23 mouse cellular contexts compared by ENCODE assay signal in genomic region chr6:43353446-43353845, GRCm38 (mm10). TPM values are rescaled to one million over a fixed set of nuclear protein-coding genes. Genes with fewer than 3 reads are reported as not detected.
"Had no signal": no experiment of that assay in that cellular context is flagged by ENCODE, and none has a peak within 500 bp of the region (broad histone marks: within the 10 kb centered on the region; RNA-seq: fewer than 3 reads in every experiment).

No protein-coding gene starts in this region.

- H3K4me3 ChIP-seq: kidney, embryonic 15.5 days; limb, embryonic 13.5 days; liver, embryonic 12.5 days; liver, embryonic 15.5 days; lung, embryonic 15.5 days; megakaryocyte, embryonic 14.5 days; midbrain, embryonic 10.5 days; midbrain, embryonic 13.5 days had no signal

- H3K4me2 ChIP-seq: kidney, embryonic 15.5 days; limb, embryonic 13.5 days; liver, embryonic 12.5 days; liver, embryonic 15.5 days; lung, embryonic 15.5 days; midbrain, embryonic 13.5 days had no signal

- H3K27me3 ChIP-seq: kidney, embryonic 15.5 days; limb, embryonic 13.5 days; liver, embryonic 12.5 days; liver, embryonic 15.5 days; lung, embryonic 15.5 days; megakaryocyte, embryonic 14.5 days; midbrain, embryonic 13.5 days had no signal

- H3K4me1 ChIP-seq: kidney, embryonic 15.5 days; limb, embryonic 13.5 days; lung, embryonic 15.5 days; midbrain, embryonic 13.5 days had no signal

- H3K36me3 ChIP-seq: kidney, embryonic 15.5 days; limb, embryonic 13.5 days; liver, embryonic 12.5 days; liver, embryonic 15.5 days; lung, embryonic 15.5 days; midbrain, embryonic 10.5 days; midbrain, embryonic 13.5 days had no signal

- H3K9ac ChIP-seq: kidney, embryonic 15.5 days; limb, embryonic 13.5 days; liver, embryonic 12.5 days; liver, embryonic 15.5 days; lung, embryonic 15.5 days; midbrain, embryonic 13.5 days had no signal

- H3K27ac ChIP-seq: kidney, embryonic 15.5 days; limb, embryonic 13.5 days; liver, embryonic 12.5 days; liver, embryonic 15.5 days; lung, embryonic 15.5 days; midbrain, embryonic 10.5 days; midbrain, embryonic 13.5 days had no signal

- ATAC-seq: liver, embryonic 12.5 days; midbrain, embryonic 13.5 days; midbrain, embryonic 16.5 days had no signal

- H3K9me3 ChIP-seq: kidney, embryonic 15.5 days; limb, embryonic 13.5 days; liver, embryonic 12.5 days; liver, embryonic 15.5 days; lung, embryonic 15.5 days; megakaryocyte, embryonic 14.5 days; midbrain, embryonic 10.5 days; midbrain, embryonic 13.5 days had no signal

- DNase-seq: kidney, postnatal 10 days; kidney, postnatal 36 days; left cerebral cortex, postnatal 4 days; liver; lung, adult 18-20 months; lung, postnatal 10 days; lung, postnatal 36 days; thymus, adult 18-20 months; thymus, postnatal 36 days had no signal

RNA-seq across cellular contexts. Expression of gene Nobox, which starts 44.1 kb away (rescaled TPM):
- polyA plus RNA-seq: kidney, embryonic 15.5 days; limb, embryonic 13.5 days; liver, embryonic 12.5 days; liver, embryonic 15.5 days; midbrain, embryonic 10.5 days; midbrain, embryonic 13.5 days; midbrain, embryonic 16.5 days; neural tube, embryonic 11.5 days; neural tube, embryonic 14.5 days; small intestine, adult 2 months; spleen, adult 2 months; stomach, embryonic 16.5 days had no signal
